Mouse (Mus musculus): ENCODE measurements at regions not wholly inside any gene's neighbourhood (a gene's known extent, or its start where the extent isn't known, plus 50 kb on each side); places are given as distances from the start of the nearest gene placed in this dataset.

DNA sequence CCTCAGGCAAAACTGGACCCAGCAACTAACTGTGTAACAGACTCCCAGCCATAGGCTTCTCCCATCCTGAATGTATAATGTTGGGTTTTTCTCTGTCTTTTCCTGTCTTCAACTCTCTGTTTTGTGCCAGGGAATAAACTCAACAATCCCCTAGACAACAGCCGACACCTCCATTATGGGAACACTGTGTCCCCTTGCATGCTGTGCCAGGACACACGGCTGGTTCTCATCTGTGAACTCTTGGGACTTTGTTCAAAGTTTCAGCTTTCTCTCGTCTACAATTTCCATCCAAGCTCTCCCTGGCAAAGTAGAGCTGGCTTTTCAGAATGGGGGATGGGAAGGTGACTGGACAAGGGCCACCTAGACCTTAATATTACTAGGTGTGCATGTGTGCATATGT is 56.1 kb upstream of the Kcng1 start:
- no peak for DNase-seq (ENCODE audit: extremely low read depth)
- in situ Hi-C loops (cut with MboI; ENCODE audit: low pct_ligation_motif_present, low pct_unique_long_range_greater_than_20kb, low sequenced_read_pairs), result no loop called here
- dilution Hi-C loops (cut with MboI; ENCODE audit: extremely low pct_ligation_motif_present, extremely low pct_unique_long_range_greater_than_20kb, low sequenced_read_pairs), result no loop called here
- no peaks in the 10 kb centered on the region for H3K79me2 ChIP-seq (replicated peaks; ENCODE audit: control insufficient read depth, extremely low read depth, insufficient read depth, poor library complexity, severe bottlenecking)
- H3K36me3 ChIP-seq (replicated peaks in 1 of 2; ENCODE audit: control insufficient read depth in 1 of 2, insufficient read depth in 1 of 2, low read length in 1 of 2), result no peaks in the 10 kb centered on the region
- no peak overlapping the region for H3K27ac ChIP-seq (ENCODE audit: insufficient read depth, low read depth)
- peaks cover 76% of the 10 kb centered on the region for H3K27me3 ChIP-seq (replicated peaks)
- no peak for TF ChIP-seq NRF1 (IDR thresholded peaks at IDR 0.05; ENCODE audit: low read depth, low read length)
- TF ChIP-seq ZC3H11A (IDR thresholded peaks at IDR 0.05; ENCODE audit: low read depth, low read length), result no peak
- no peak for TF ChIP-seq POLR2A (IDR thresholded peaks at IDR 0.05; ENCODE audit: low read depth, low read length)
- no peak for TF ChIP-seq TCF12 (IDR thresholded peaks at IDR 0.05; ENCODE audit: low read depth, low read length)
- no peak for TF ChIP-seq IRF4 (IDR thresholded peaks at IDR 0.05; ENCODE audit: low read depth, low read length)
- TF ChIP-seq ZKSCAN1 (IDR thresholded peaks at IDR 0.05; ENCODE audit: borderline replicate concordance, low read depth, low read length), result no peak
- no peak for TF ChIP-seq ELF1 (IDR thresholded peaks at IDR 0.05; ENCODE audit: low read depth, low read length)
- H3K4me3 ChIP-seq (replicated peaks in 1 of 3; ENCODE audit: low read depth in 2 of 3, low read length in 2 of 3, poor library complexity in 1 of 3), result no peak overlapping the region
- H3K9ac ChIP-seq (ENCODE audit: insufficient read depth, low read depth), result no peak overlapping the region
- H3K4me2 ChIP-seq (ENCODE audit: insufficient read depth, low read depth, poor library complexity, severe bottlenecking), result no peak overlapping the region
- H3K9me3 ChIP-seq (replicated peaks; ENCODE audit: low read length), result no peaks in the 10 kb centered on the region
- H3K4me1 ChIP-seq (ENCODE audit: control insufficient read depth in 1 of 2, insufficient read depth in 2 of 2), result peaks cover 3 to 13% of the 10 kb centered on the region in 2 experiments

DNA sequence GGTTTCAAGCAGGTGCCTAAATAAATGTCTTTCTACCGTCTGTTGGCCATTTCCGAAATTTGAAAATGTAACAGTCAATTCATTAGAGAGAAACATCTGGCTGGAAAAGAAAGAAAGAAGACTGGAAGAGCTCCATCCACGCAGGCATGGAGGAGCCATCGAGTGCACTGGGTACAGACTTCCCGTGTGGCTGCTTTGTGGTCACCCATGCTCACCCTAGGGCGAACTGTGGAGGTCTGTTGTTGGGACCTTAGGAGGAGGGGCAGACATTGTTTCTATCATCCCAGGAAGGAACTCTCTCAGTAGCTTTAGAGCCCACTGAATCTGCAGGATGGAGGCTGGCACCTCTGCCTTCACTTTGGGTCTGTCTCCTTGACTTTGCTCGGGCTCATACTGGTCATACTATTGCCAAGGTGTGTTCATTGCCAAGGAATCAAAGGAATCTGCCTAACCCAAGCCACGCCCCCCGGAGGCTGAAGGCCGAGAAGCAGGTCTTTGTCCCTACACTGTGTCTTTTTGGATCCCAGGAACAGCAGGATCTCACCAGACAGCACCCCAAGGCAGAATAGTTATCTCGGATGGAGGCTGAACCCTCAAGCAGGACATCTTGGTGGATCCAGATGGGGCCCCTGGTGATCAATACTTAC is 54.3 kb upstream of the Kcng1 start:
- Histone ChIP-seq H3K27me3 (replicated peaks) (peaks cover 68% of the 10 kb centered on the region), H3K27ac (ENCODE audit: insufficient read depth, low read depth) (no peak overlapping the region), H3K79me2 (replicated peaks; ENCODE audit: control insufficient read depth, extremely low read depth, insufficient read depth, poor library complexity, severe bottlenecking) (no peaks in the 10 kb centered on the region), H3K9me3 (replicated peaks; ENCODE audit: low read length) (no peaks in the 10 kb centered on the region), H3K4me2 (ENCODE audit: insufficient read depth, low read depth, poor library complexity, severe bottlenecking) (no peak overlapping the region), H3K9ac (ENCODE audit: insufficient read depth, low read depth) (no peak overlapping the region), H3K4me3 (replicated peaks in 1 of 3; ENCODE audit: low read depth in 2 of 3, low read length in 2 of 3, poor library complexity in 1 of 3) (no peak overlapping the region), H3K4me1 (ENCODE audit: control insufficient read depth in 1 of 2, insufficient read depth in 2 of 2) (peaks cover 0 to 3% of the 10 kb centered on the region in 2 experiments; a peak in 3 of 4 replicates), H3K36me3 (replicated peaks in 1 of 2; ENCODE audit: control insufficient read depth in 1 of 2, insufficient read depth in 1 of 2, low read length in 1 of 2) (no peaks in the 10 kb centered on the region)
- no peak for DNase-seq (ENCODE audit: extremely low read depth)
- in situ Hi-C loops (cut with MboI; ENCODE audit: low pct_ligation_motif_present, low pct_unique_long_range_greater_than_20kb, low sequenced_read_pairs), result no loop called here
- dilution Hi-C loops (cut with MboI; ENCODE audit: extremely low pct_ligation_motif_present, extremely low pct_unique_long_range_greater_than_20kb, low sequenced_read_pairs), result no loop called here
- no peak for TF ChIP-seq USF1 (IDR thresholded peaks at IDR 0.05; ENCODE audit: low read depth, low read length)
- no peak for TF ChIP-seq ZMIZ1 (IDR thresholded peaks at IDR 0.05; ENCODE audit: low read depth, low read length)
- no peak for TF ChIP-seq ZNF384 (IDR thresholded peaks at IDR 0.05; ENCODE audit: low read depth, low read length)
- TF ChIP-seq ELF1 (IDR thresholded peaks at IDR 0.05; ENCODE audit: low read depth, low read length), result no peak
- no peak for TF ChIP-seq RCOR1 (conservative IDR thresholded peaks at IDR 0.05; ENCODE audit: low read depth, low read length)
- TF ChIP-seq POLR2A (IDR thresholded peaks at IDR 0.05; ENCODE audit: low read depth, low read length), result no peak
- TF ChIP-seq MXI1 (IDR thresholded peaks at IDR 0.05; ENCODE audit: low read depth, low read length), result no peak
- no peak for TF ChIP-seq UBTF (IDR thresholded peaks at IDR 0.05; ENCODE audit: low read depth, low read length)
- no peak for TF ChIP-seq IRF4 (IDR thresholded peaks at IDR 0.05; ENCODE audit: low read depth, low read length)
- no peak for TF ChIP-seq ETS1 (conservative IDR thresholded peaks at IDR 0.05; ENCODE audit: low read depth, low read length)
- no peak for TF ChIP-seq CTCF (conservative IDR thresholded peaks at IDR 0.05 in 1 of 2, IDR thresholded peaks at IDR 0.05 in 1 of 2; ENCODE audit: low read depth in 2 of 2, low read length in 2 of 2)
- no peak for TF ChIP-seq CHD1 (IDR thresholded peaks at IDR 0.05; ENCODE audit: low read depth, low read length)
- no peak for TF ChIP-seq GABPA (IDR thresholded peaks at IDR 0.05; ENCODE audit: insufficient replicate concordance, low read depth, low read length)
- TF ChIP-seq RAD21 (IDR thresholded peaks at IDR 0.05; ENCODE audit: low read depth, low read length), result no peak
- TF ChIP-seq EP300 (IDR thresholded peaks at IDR 0.05; ENCODE audit: low read length), result no peak
- TF ChIP-seq NRF1 (IDR thresholded peaks at IDR 0.05; ENCODE audit: low read depth, low read length), result no peak
- TF ChIP-seq TCF12 (IDR thresholded peaks at IDR 0.05; ENCODE audit: low read depth, low read length), result no peak

All from CH12.LX (cell line).